Mouse (Mus musculus) spleen, postnatal 10 days (tissue): Measurements from ENCODE around the gene C1ra.
"Not testable (repeated sequence)": the region's sequence is repeated elsewhere in the genome, so short reads cannot be mapped to it uniquely, and the experiment has no call there.

ENCODE experiments used
- DNase-seq, 2 experiments: peaks; one replicate each; pipeline ENCODE4 v3.0.0; 2021 to 2022; ENCODE audit warnings: low spot score in 2 of 2

The C1ra gene

DNA sequence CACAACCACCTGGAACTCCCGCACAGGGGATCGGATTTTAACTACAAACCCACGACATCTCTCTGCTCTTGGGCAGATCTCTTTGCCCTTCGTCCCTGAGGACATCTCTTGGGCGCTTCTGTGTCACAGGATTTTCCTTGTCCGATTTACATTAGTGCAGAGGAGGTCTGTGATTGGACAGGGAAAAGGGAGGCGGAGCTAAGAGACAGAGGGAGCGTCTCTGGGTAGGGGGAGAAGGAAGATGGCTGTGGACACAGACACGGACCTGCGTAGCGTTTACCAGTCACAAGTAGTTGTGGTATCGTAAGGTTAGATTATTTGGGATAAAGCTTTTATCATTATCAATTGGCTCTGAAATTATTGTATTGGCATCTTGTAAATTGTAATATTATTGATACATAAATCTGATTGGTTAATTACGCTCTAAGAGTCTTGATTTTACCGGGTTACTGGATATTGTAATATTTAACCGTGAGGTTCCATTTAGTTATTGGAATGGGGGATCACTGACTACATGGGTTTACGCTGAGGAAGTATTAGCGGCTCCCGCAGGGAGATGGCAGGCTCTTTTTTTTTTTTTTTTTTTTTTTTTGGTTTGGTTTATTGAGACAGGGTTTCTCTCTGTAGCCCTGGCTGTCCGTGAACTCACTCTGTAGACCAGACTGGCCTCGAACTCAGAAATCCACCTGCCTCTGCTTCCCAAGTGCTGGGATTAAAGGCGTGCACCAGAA is 26.6 kb upstream of the C1ra start:
- no peak for DNase-seq

DNA sequence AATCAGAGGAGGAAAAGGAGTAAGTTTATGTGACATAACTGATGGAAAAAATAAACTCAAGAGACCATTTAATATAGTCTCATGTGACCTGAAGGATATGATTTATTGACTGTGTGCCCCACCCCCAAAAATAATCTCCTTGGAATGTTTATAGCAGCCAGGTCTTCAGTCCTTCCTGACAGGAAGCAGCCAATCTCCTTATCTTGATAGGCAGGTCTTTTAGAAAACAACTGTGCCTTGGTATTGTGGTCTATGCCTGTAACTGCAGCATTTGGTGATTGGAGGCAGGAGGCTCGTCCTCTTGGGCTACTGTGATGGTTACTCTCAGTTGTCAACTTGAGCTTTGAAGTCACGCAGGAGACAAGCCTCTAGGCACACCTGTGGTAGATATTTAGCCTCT is 24.7 kb upstream of the C1ra start:
- DNase-seq, result no peak

DNA sequence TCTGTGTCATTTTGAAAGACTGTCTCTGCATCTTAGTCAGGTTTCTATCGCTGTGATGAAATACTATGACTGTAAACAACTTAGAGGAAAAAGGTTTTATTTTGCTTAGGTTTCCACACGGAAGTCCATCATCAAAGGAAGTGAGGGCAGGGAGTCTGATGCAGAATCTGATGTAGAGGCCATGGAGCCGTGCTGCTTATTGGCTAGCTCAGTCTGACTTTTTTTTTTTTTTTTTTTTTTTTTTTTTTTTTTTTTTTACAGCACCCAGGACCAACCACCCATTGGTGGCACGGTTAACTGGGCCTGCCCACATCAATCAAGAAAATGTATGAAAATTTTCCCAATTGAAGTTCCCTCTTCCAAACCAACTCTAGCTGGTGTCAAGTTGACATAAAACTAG is 23.3 kb upstream of the C1ra start:
- DNase-seq, result no peak

DNA sequence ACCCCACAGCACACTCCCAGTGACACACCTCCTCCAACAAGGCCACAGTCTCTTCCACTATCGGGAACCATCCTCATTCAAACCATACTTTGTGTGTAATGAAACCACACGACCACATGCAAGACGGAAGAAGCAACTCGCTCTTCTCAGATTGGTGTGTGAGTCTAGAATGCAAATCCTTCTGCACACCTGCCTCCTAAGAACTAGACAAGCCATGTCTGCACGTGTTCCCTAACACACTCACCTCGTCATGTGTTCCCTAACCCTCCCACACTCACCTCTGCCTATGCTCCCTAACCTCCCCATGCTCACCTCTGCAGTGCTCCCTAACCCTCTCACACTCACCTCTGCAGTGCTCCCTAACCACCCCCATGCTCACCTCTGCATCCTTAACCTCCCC is 20.8 kb upstream of the C1ra start:
- DNase-seq, result no peak

DNA sequence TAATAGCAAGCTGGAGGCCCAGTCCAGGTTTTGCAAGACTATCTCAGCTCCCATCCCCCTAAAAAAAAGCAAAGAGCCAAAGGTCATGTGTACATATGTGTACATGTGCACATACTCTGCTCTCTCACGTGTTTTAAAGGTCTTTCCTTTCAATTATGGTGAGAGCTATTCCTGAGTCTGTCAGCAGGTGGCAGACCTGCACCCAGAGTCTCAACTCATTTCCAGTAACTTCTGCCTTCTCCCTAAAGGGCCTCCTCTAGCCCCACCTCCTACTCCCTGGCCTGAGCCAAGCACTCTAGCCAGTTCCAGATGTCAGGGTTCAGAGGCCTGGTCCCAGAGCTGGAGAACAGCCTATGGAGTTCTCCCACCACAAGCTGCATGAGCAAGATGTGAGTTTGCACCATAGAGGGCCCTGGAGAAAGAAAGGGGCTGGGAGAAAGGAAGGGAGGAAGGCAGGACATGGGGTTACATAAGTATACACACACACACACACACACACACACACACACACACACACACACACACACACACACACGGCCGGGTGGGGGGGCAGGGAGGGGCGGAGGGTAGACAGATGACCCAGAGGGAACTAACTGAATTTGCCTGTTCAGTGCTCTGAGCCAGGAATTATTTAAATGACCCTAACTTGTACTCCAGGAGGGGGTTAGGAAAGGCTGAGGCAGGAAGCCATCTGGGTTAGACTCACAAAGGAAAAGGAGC is 19.2 kb upstream of the C1ra start, which contains the start of gene C1rl:
Gene C1rl, plus strand, starts transcription at position 272 of the 720 bp plus-strand sequence.
- peak; percentile 53 to 77 for DNase-seq

DNA sequence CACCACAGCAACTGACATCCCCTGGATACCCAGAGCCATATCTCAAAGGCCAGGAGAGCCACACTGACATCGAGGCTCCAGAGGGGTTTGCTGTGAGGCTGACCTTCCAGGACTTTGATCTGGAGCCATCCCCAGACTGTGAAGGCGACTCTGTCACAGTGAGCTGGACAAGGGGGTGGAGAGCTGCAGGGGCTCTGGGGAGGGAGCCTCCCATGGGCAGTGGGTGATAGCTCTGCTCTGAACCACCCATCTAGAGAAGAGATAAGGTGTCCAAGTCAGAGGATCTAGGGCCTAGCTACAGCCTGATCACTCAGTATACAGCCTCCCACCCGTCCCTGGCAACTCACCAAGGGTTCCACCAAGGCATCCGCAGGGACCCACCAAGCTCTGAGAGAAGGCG is 18.3 kb upstream of the C1ra start:
- DNase-seq, result no peak

DNA sequence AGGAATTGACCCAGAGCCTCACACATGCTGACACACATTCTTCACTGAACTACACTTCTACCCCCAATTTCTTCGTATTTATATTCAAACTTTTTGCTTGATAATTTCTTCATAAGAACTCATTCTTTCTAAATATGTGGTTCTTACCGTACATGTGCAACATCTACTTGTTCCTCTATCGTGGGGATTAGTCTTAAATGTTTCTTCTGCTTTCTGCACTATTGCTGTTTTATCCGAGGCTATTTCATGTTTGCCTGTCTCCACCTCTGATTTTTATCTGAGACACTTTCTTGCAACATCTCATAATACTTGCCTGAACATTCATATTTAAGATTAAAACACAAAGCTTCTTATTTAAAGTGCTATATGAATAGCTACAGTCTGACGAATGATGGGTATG is 16.2 kb upstream of the C1ra start:
- no peak for DNase-seq

DNA sequence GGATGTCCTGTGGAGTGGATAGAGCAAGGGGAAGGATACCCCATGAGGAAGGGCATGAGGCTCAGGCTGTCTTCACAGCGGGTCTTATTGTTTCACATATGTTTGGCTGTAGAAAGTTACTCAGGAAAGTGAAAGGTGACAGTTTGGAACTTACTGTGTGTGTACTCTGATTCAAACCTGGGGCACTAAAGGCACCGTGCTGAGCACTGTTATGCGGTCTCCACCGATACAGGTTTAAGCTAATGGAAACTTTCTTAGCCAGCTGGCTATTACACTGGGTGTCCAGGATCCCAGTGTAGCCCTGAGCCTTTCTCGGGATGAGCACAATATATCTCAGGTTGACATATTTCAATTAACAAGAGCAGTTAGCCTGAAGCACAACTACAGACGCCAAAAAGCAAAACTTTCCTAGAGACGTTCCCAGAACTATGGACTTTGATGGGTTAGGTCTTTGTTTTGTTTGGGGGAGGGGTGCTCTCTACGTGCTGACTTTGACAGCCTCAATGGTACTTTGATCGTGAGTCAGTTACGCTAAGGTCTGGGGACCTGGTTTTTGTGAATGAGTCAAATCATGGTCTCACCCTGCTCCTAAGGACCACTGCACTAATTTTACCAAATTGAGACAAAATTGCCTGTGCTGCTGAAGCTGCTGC is 12.2 kb upstream of the C1ra start:
- DNase-seq, result no peak

GRCm38 (mm10) chr6:124501473-124501872 is 10.7 kb upstream of the C1ra start:
- DNase-seq, result no peak

DNA sequence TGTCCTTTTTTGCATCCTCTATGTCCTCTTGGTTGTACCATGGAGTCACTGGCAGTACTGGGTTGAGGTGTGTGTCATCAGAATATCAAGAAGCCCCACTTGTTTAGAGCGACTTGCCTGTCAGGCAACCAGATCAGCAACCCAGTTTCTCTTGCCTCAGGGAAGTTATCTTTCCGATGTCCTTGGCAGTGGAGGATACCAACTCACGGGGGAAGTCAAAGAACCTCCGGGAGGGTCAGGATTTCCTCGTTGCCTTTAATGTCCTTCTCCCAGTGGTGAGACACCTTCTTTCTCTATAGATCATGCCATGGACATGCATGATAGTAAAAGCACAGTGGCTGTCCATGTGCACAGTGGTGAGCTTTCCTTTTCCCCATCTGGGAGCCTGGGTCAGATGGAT is 10.2 kb upstream of the C1ra start:
- DNase-seq, result no peak

GRCm38 (mm10) chr6:124505028-124505427 is 7.2 kb upstream of the C1ra start:
- peak in 1 of 2 experiments; percentile 47 for DNase-seq

GRCm38 (mm10) chr6:124506991-124507390 is 5.2 kb upstream of the C1ra start:
- no peak for DNase-seq

- DNase-seq, result no peak
Observed at GRCm38 (mm10) chr6:124508292-124508691, 3.9 kb upstream of the C1ra start.

DNA sequence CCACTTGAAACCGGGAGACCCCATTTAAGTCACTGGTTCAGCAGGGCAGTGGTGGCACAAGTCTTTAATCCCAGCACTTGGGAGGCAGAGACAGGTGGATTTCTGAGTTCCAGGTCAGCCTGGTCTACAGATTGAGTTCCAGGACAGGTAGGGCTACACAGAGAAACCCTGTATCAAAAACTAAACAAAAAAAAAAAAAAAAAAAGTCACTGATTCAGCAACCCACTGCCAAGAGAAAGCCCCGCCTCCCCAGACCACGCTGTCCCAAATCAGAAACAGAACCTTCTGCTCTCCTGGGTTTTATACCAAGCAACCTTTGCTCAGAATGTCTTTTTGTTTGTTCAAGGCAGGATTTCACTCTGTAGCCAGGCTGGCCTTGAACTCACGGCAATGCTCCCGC is 3.0 kb upstream of the C1ra start:
- DNase-seq, result not testable (repeated sequence)

GRCm38 (mm10) chr6:124511936-124512335 is 269 bp upstream of the C1ra start:
- no peak for DNase-seq

DNA sequence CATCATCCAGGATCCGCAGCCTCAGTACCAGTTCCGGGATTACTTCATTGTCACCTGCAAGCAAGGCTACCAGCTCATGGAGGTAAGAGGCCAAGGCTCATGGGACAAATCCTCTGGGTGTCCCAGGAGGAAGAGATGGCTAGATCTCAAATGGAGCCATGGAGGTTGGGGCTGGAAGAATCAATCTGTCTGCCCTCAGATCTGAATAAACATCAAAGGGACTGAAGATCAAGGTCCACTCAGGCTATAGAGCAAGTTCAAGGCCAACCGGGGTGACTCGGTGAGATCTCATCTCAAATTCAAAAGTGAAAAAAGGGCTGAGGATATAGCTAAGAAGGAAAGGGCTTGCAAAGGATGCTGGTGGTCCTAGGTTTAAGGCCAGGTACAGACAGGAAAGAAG is 5.5 kb downstream of the C1ra start:
- not testable (repeated sequence) for DNase-seq

- DNase-seq, result not testable (repeated sequence)
Observed at GRCm38 (mm10) chr6:124522082-124522481, 9.9 kb downstream of the C1ra start.

DNA sequence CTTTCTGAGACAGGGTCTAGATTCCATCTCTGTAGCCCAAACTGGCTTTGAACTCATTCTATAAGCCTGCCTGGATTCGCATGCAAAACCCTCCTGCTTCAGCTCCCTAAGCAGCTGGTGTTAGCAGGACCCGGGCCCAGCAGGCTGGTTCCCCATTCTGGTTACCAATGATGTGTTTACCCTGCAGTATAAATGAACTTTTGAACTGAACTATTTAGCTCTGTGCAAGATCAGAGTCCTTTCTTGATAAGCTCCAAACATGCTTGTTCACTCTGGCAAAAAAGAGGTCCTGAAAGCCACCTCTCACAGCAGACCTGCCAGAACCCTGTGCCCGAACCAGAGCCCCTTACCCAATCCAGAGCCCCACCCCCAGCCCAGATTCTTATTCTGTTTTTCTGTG is 15.7 kb downstream of the C1ra start:
- no peak for DNase-seq

DNA sequence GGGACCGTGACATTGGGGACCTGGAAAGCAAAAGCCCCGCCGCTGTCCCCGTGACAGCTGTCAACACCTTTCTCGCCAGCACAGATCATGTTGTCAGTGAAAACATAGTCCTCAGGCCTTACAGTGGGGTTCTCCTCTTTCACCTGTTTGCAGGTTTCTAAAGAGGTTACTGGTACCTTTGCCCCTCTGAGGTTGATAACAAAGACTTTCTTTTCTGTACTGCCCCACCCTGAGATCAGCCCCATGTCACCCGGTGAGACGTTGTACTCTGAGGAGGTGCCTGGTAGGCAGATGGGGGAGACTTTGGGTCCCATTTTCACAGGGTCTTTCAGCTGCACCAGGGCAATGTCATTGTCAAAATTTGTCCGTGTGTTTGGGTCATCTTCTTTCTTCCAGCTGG is 18.9 kb downstream of the C1ra start:
- DNase-seq, result no peak

DNA sequence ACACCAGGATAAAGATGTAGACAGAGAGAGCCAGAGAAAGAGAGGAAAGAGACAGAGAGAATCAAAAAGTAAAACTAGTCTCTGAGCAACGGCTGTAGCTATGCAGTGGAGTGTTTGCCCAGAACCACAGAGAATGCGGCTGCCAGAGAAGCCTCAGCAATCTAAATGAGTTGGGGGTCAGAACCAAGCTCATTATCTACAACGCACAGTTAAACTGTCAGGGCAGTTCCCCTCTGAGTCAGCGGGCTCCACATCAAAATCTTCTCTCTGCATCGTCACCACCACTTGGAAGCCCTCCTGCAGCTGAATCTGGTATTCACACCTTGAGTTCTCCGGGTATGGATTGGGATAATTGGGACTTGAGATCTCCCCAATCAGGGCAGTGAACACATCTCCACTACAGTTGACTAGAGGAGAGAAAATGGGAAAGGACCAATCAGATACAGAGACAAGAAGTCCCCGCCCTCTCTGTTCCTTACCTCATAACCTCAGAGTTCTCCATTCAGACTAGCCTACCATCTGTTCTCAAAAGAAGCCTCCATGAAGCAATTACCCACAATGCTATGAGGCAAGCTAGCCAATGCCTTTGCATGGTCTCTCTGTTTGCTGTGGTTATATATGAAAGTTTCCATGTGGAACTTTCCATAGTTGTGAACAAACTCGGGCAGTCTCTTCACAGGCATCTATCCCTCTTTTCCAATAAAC is 24.1 kb downstream of the C1ra start:
- not testable (repeated sequence) for DNase-seq

GRCm38 (mm10) chr6:124541176-124541575 is 29.0 kb downstream of the C1ra start:
- DNase-seq, result not testable (repeated sequence)

GRCm38 (mm10) chr6:124542284-124542683 is 30.1 kb downstream of the C1ra start, which contains the start of gene C1s1:
Gene C1s1, minus strand, starts transcription at chr6:124542359.
- peak in 1 of 2 experiments; percentile 29 for DNase-seq
